Mouse (Mus musculus) intestine, embryonic 16.5 days (tissue): ENCODE data around the gene Dmrt1. TPM values are rescaled to one million over a fixed set of nuclear protein-coding genes. Genes with fewer than 3 reads are reported as not detected.

Experiments
- ATAC-seq: fragments of 200-750 bp; cut with Nextera tagmentation; 2 replicates; pipeline ENCODE4 v1.8.0; 2017; ENCODE audit warnings: moderate TSS enrichment, moderate library complexity
- H3K27ac ChIP-seq: fragments of 300-500 bp; sonication (generic); 2 replicates; pipeline ENCODE4 v1.5.1; 2014; ENCODE audit warnings: mild to moderate bottlenecking, low read length
- H3K27me3 ChIP-seq: fragments of 300-500 bp; sonication (generic); replicated peaks from 2 replicates; pipeline ENCODE4 v1.6.1; 2014; ENCODE audit warnings: low read length, control low read depth, mixed read lengths; ENCODE audit not compliant: control insufficient read depth, insufficient read depth
- H3K36me3 ChIP-seq: fragments of 300-500 bp; sonication (generic); 2 replicates; pipeline ENCODE4 v1.6.1; 2014; ENCODE audit warnings: low read length, control low read depth; ENCODE audit not compliant: control insufficient read depth, insufficient read depth
- H3K4me1 ChIP-seq: fragments of 300-500 bp; sonication (generic); 2 replicates; pipeline ENCODE4 v1.6.1; 2014; ENCODE audit warnings: low read length, control low read depth, mixed read lengths; ENCODE audit not compliant: control insufficient read depth, insufficient read depth
- H3K4me2 ChIP-seq: fragments of 300-500 bp; sonication (generic); 2 replicates; pipeline ENCODE4 v1.6.1; 2014; ENCODE audit warnings: low read depth, low read length, control low read depth
- H3K4me3 ChIP-seq: fragments of 300-500 bp; sonication (generic); 2 replicates; pipeline ENCODE4 v1.5.1; 2014; ENCODE audit warnings: mild to moderate bottlenecking, low read length
- H3K9ac ChIP-seq: fragments of 300-500 bp; sonication (generic); 2 replicates; pipeline ENCODE4 v1.6.1; 2014; ENCODE audit warnings: low read depth, low read length
- H3K9me3 ChIP-seq: fragments of 300-500 bp; sonication (generic); 2 replicates; pipeline ENCODE4 v1.6.1; 2016; ENCODE audit warnings: low read length, control low read depth; ENCODE audit not compliant: control insufficient read depth
- WGBS: fragments of 180-500 bp; shearing (Covaris S2); extraction: QIAGEN DNeasy Blood & Tissue Kit; methylation state at CpG from one replicate; pipeline ENCODE4 v1.1.7; 2014; 5-methylcytosine and 5-hydroxymethylcytosine counted together
- polyA plus RNA-seq: library from polyadenylated mRNA; unstranded; fragments of >200 nt; fragmentation: Nextera tagmentation; extraction: Ambion mirVana; gene quantifications from 2 replicates; pipeline ENCODE4 v1.2.1, GENCODE M21; 2015

The Dmrt1 gene
- polyA plus RNA-seq, 1 experiment from 2014 or later, result not detected

DNA sequence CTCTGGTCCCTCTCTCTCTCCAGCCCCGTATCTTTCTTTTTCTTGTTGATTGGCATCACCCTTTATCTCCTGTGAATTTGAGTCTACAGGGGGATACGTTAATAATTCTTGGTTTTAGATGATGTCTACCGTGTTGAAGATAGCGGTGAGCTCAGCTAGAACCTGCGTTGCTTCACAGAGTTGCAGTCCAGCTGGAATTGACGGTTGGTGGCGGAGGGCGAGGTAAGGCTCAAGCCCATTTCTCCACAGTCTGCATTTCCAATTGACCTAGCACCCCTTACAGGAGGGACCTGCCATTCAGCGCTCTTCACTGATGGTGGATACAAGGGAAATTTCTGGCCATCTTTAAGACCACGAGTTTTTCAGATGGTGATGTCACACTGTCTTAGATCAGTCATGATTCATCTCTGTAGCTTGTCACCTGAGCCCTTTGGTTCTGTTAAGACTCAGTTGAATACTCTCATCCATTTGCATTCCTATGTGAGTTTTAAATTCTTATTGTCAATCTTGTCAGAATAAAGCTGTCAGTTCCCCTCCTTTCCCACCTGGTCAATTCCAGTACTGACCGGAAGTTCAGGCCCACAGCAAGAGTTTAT lies 133.4 kb downstream of the Dmrt1 start:
- Histone ChIP-seq H3K36me3 (no peaks in the 10 kb centered on the region), H3K27ac (no peak overlapping the region), H3K9ac (no peak overlapping the region), H3K9me3 (no peaks in the 10 kb centered on the region), H3K27me3 (no peaks in the 10 kb centered on the region), H3K4me1 (no peaks in the 10 kb centered on the region), H3K4me2 (no peak overlapping the region), H3K4me3 (no peak overlapping the region)
- 72% methylated on average over 11 of the region's 11 CpGs for WGBS
- no peak for ATAC-seq

DNA sequence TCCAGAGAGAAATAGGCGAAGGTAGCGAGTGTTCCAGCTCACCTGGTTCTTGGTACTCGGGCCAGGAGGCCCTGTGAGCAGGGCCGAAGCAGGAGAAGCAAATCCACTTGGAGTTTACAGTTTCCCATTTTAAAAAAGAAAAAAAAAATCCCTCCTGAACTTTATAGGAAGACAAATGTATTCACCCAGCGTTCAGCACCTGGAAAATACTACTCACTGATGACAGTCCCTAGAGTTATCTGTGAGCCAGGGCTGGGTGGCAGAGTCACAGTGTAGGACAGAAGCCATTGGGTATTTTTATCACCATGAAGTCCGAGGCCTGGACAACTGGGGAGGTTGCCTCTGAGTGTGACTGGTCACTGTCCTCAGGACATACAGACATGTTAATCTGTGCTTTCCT lies 136.4 kb downstream of the Dmrt1 start:
- no peak overlapping the region for H3K4me3 ChIP-seq
- H3K27me3 ChIP-seq, result no peaks in the 10 kb centered on the region
- H3K27ac ChIP-seq, result no peak overlapping the region
- no peak overlapping the region for H3K4me2 ChIP-seq
- no peaks in the 10 kb centered on the region for H3K36me3 ChIP-seq
- H3K4me1 ChIP-seq, result no peaks in the 10 kb centered on the region
- no peak overlapping the region for H3K9ac ChIP-seq
- H3K9me3 ChIP-seq, result no peaks in the 10 kb centered on the region
- WGBS, result 83% methylated on average over 6 of the region's 6 CpGs
- ATAC-seq, result no peak

DNA sequence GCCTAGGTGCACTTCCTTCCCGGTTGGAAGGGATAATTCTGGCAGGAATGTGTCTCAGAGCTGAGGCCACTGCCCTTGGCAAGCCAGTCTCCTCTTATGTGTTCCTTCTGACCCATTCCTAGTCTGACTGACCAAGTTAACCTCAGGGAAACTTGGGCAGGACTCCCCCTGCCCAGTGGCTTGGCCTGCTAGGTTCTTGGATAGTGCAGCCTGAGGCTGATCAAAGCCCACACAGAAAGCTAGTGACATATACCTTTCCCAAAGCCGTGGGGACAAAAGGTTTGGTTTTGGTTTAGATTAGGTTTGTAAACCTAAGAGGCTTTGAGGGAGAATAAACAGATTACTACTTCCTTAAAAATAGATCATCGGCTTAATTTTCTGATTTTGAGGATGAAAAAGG lies 141.7 kb downstream of the Dmrt1 start:
- no peaks in the 10 kb centered on the region for H3K27me3 ChIP-seq
- H3K4me3 ChIP-seq, result no peak overlapping the region
- WGBS, result 62% methylated on average over 3 of the region's 3 CpGs
- no peak overlapping the region for H3K27ac ChIP-seq
- H3K4me1 ChIP-seq, result no peaks in the 10 kb centered on the region
- H3K9me3 ChIP-seq, result no peaks in the 10 kb centered on the region
- no peak overlapping the region for H3K4me2 ChIP-seq
- no peaks in the 10 kb centered on the region for H3K36me3 ChIP-seq
- no peak for ATAC-seq
- H3K9ac ChIP-seq, result no peak overlapping the region

- Histone ChIP-seq H3K4me1 (no peaks in the 10 kb centered on the region), H3K27ac (no peak overlapping the region), H3K4me2 (no peak overlapping the region), H3K9me3 (no peaks in the 10 kb centered on the region), H3K9ac (no peak overlapping the region), H3K4me3 (no peak overlapping the region), H3K27me3 (no peaks in the 10 kb centered on the region), H3K36me3 (no peaks in the 10 kb centered on the region)
- ATAC-seq, result no peak
- 57% methylated on average over 4 of the region's 4 CpGs for WGBS
Observed at GRCm38 (mm10) chr19:25648701-25649100, 143.3 kb downstream of the Dmrt1 start.

GRCm38 (mm10) chr19:25650474-25650873 lies 145.1 kb downstream of the Dmrt1 start:
- Histone ChIP-seq H3K27ac (no peak overlapping the region), H3K9me3 (no peaks in the 10 kb centered on the region), H3K36me3 (no peaks in the 10 kb centered on the region), H3K27me3 (no peaks in the 10 kb centered on the region), H3K4me3 (no peak overlapping the region), H3K9ac (no peak overlapping the region), H3K4me1 (no peaks in the 10 kb centered on the region), H3K4me2 (no peak overlapping the region)
- ATAC-seq, result no peak
- 66% methylated on average over 10 of the region's 10 CpGs for WGBS

DNA sequence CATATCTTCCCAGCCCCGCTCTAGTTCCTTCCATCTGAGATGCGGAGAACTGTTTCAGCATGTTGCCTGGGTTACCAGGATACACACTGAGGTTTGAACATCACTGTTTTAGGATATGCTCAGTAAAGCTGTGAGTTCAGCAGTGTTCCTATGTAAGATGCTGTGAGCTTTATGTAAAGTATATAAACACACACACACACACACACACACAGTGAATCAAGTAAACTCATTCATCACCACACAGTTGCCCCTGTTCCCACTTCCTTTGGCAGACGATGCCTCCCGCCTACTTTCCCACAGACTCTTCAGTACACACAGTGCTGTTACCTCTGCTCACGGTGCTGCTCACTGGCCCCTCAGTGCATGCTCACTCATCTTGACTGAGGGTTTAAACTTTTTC lies 147.1 kb downstream of the Dmrt1 start:
- Histone ChIP-seq H3K27ac (no peak overlapping the region), H3K9me3 (no peaks in the 10 kb centered on the region), H3K9ac (no peak overlapping the region), H3K4me1 (no peaks in the 10 kb centered on the region), H3K4me2 (no peak overlapping the region), H3K27me3 (no peaks in the 10 kb centered on the region), H3K4me3 (no peak overlapping the region), H3K36me3 (no peaks in the 10 kb centered on the region)
- no peak for ATAC-seq
- WGBS, result 71% methylated on average over 5 of the region's 5 CpGs

Other genes starting within 250 kb of the Dmrt1 start
- gene Dmrt3, start 104.7 kb downstream of the Dmrt1 start, polyA plus RNA-seq, result 0.15 and 0.20 TPM in 2 replicates
- gene Dmrt2, start 166.8 kb downstream of the Dmrt1 start, polyA plus RNA-seq, result 0.11 and 0.12 TPM in 2 replicates